Mouse (Mus musculus): ENCODE measurements around the gene Rab5if. TPM values are rescaled to one million over a fixed set of nuclear protein-coding genes. Genes with fewer than 3 reads are reported as not detected.
"Not testable (repeated sequence)": the region's sequence is repeated elsewhere in the genome, so short reads cannot be mapped to it uniquely, and the experiment has no call there.

Rab5if gene
- 208 and 214 TPM in 2 replicates for polyA plus RNA-seq (2014; fragmentation: Nextera tagmentation; extraction: Ambion mirVana)

GRCm38 (mm10) chr2:156862772-156863486 is at the start of gene Rab5if:
Rab5if (plus strand) TSS chr2:156863128.
- ATAC-seq (ENCODE audit: low FRiP score) (peak; percentile 96), DNase-seq (ENCODE audit: low spot score) (peak; percentile 99)
- peak within 1 kb of the TSS; percentile 93 for H3K27ac ChIP-seq (ENCODE audit: low read depth, low read length)
- H3K4me2 ChIP-seq (replicated peaks; ENCODE audit: low read depth, low read length) = peak within 1 kb of the TSS; percentile 85
- H3K27me3 ChIP-seq (ENCODE audit: control insufficient read depth, insufficient read depth, low read length) = no peaks in the 10 kb centered on the region
- H3K36me3 ChIP-seq (ENCODE audit: control insufficient read depth, insufficient read depth, low read length) = no peaks in the 10 kb centered on the region
- no peaks in the 10 kb centered on the region for H3K9me3 ChIP-seq (ENCODE audit: control insufficient read depth, low read length)
- H3K4me3 ChIP-seq (ENCODE audit: low read depth, low read length) = peak within 1 kb of the TSS; percentile 97
- H3K4me1 ChIP-seq (replicated peaks; ENCODE audit: control insufficient read depth, insufficient read depth, low read length) = peaks cover 4% of the 10 kb centered on the region; the same call in 1 of the 2 replicates
- WGBS = under 1% methylated on average over 71 of the region's 98 CpGs
- peak within 1 kb of the TSS; percentile 96 for H3K9ac ChIP-seq (ENCODE audit: low read depth, low read length)

GRCm38 (mm10) chr2:156814344-156814801 is 48.6 kb upstream of the Rab5if start:
- Histone ChIP-seq H3K9ac (ENCODE audit: low read depth, low read length) (no peak overlapping the region), H3K4me2 (replicated peaks; ENCODE audit: low read depth, low read length) (no peak overlapping the region), H3K27ac (ENCODE audit: low read depth, low read length) (0 out of 2 replicates have a peak overlapping the region, but pooled peaks have one; percentile 33), H3K9me3 (ENCODE audit: control insufficient read depth, low read length) (no peaks in the 10 kb centered on the region), H3K4me1 (replicated peaks; ENCODE audit: control insufficient read depth, insufficient read depth, low read length) (peaks cover 3% of the 10 kb centered on the region), H3K36me3 (ENCODE audit: control insufficient read depth, insufficient read depth, low read length) (no peaks in the 10 kb centered on the region), H3K4me3 (ENCODE audit: low read depth, low read length) (no peak overlapping the region), H3K27me3 (ENCODE audit: control insufficient read depth, insufficient read depth, low read length) (no peaks in the 10 kb centered on the region)
- peak; percentile 29 for DNase-seq (ENCODE audit: low spot score)
- ATAC-seq (ENCODE audit: low FRiP score) = no peak
- WGBS = 6% methylated on average over 8 of the region's 8 CpGs

GRCm38 (mm10) chr2:156814893-156815292 is 48.0 kb upstream of the Rab5if start:
- H3K27ac ChIP-seq (ENCODE audit: low read depth, low read length) = 0 out of 2 replicates have a peak overlapping the region, but pooled peaks have one; percentile 33
- no peak for ATAC-seq (ENCODE audit: low FRiP score)
- no peak overlapping the region for H3K4me3 ChIP-seq (ENCODE audit: low read depth, low read length)
- H3K9ac ChIP-seq (ENCODE audit: low read depth, low read length) = no peak overlapping the region
- H3K4me2 ChIP-seq (replicated peaks; ENCODE audit: low read depth, low read length) = no peak overlapping the region
- no peak for DNase-seq (ENCODE audit: low spot score)
- H3K9me3 ChIP-seq (ENCODE audit: control insufficient read depth, low read length) = no peaks in the 10 kb centered on the region
- no peaks in the 10 kb centered on the region for H3K36me3 ChIP-seq (ENCODE audit: control insufficient read depth, insufficient read depth, low read length)
- no peaks in the 10 kb centered on the region for H3K27me3 ChIP-seq (ENCODE audit: control insufficient read depth, insufficient read depth, low read length)
- peaks cover 3% of the 10 kb centered on the region for H3K4me1 ChIP-seq (replicated peaks; ENCODE audit: control insufficient read depth, insufficient read depth, low read length)
- WGBS = 48% methylated on average over 5 of the region's 5 CpGs

- H3K9me3 ChIP-seq (ENCODE audit: control insufficient read depth, low read length) = no peaks in the 10 kb centered on the region
- H3K9ac ChIP-seq (ENCODE audit: low read depth, low read length) = no peak overlapping the region
- no peak overlapping the region for H3K4me2 ChIP-seq (replicated peaks; ENCODE audit: low read depth, low read length)
- no peak for ATAC-seq (ENCODE audit: low FRiP score)
- no peak overlapping the region for H3K4me3 ChIP-seq (ENCODE audit: low read depth, low read length)
- 61% methylated on average over 3 of the region's 3 CpGs for WGBS
- DNase-seq (ENCODE audit: low spot score) = no peak
- peaks cover 3% of the 10 kb centered on the region for H3K4me1 ChIP-seq (replicated peaks; ENCODE audit: control insufficient read depth, insufficient read depth, low read length)
- no peaks in the 10 kb centered on the region for H3K36me3 ChIP-seq (ENCODE audit: control insufficient read depth, insufficient read depth, low read length)
- H3K27ac ChIP-seq (ENCODE audit: low read depth, low read length) = no peak overlapping the region
- H3K27me3 ChIP-seq (ENCODE audit: control insufficient read depth, insufficient read depth, low read length) = no peaks in the 10 kb centered on the region
These were observed 47.5 kb upstream of the Rab5if start for GRCm38 (mm10) chr2:156815412-156815811.

- Histone ChIP-seq H3K4me3 (ENCODE audit: low read depth, low read length) (no peak overlapping the region), H3K27ac (ENCODE audit: low read depth, low read length) (no peak overlapping the region), H3K4me1 (replicated peaks; ENCODE audit: control insufficient read depth, insufficient read depth, low read length) (peaks cover 3% of the 10 kb centered on the region), H3K9me3 (ENCODE audit: control insufficient read depth, low read length) (no peaks in the 10 kb centered on the region), H3K9ac (ENCODE audit: low read depth, low read length) (no peak overlapping the region), H3K36me3 (ENCODE audit: control insufficient read depth, insufficient read depth, low read length) (no peaks in the 10 kb centered on the region), H3K27me3 (ENCODE audit: control insufficient read depth, insufficient read depth, low read length) (no peaks in the 10 kb centered on the region), H3K4me2 (replicated peaks; ENCODE audit: low read depth, low read length) (no peak overlapping the region)
- DNase-seq (ENCODE audit: low spot score) (no peak), ATAC-seq (ENCODE audit: low FRiP score) (no peak)
- 77% methylated on average over 1 of the region's 1 CpGs for WGBS
These were observed 46.8 kb upstream of the Rab5if start for GRCm38 (mm10) chr2:156816116-156816515.

GRCm38 (mm10) chr2:156825128-156825527 is 37.8 kb upstream of the Rab5if start:
- H3K27me3 ChIP-seq (ENCODE audit: control insufficient read depth, insufficient read depth, low read length); H3K27ac ChIP-seq (ENCODE audit: low read depth, low read length); H3K9me3 ChIP-seq (ENCODE audit: control insufficient read depth, low read length); H3K4me2 ChIP-seq (replicated peaks; ENCODE audit: low read depth, low read length); H3K9ac ChIP-seq (ENCODE audit: low read depth, low read length); ATAC-seq (ENCODE audit: low FRiP score); H3K4me1 ChIP-seq (replicated peaks; ENCODE audit: control insufficient read depth, insufficient read depth, low read length); H3K4me3 ChIP-seq (ENCODE audit: low read depth, low read length); H3K36me3 ChIP-seq (ENCODE audit: control insufficient read depth, insufficient read depth, low read length); DNase-seq (ENCODE audit: low spot score): not testable (repeated sequence)
- 84% methylated on average over 6 of the region's 6 CpGs for WGBS

- Histone ChIP-seq H3K4me1 (replicated peaks; ENCODE audit: control insufficient read depth, insufficient read depth, low read length) (no peaks in the 10 kb centered on the region), H3K9ac (ENCODE audit: low read depth, low read length) (no peak overlapping the region), H3K36me3 (ENCODE audit: control insufficient read depth, insufficient read depth, low read length) (peaks cover 7% of the 10 kb centered on the region; the same call in 1 of the 2 replicates), H3K4me2 (replicated peaks; ENCODE audit: low read depth, low read length) (no peak overlapping the region), H3K27me3 (ENCODE audit: control insufficient read depth, insufficient read depth, low read length) (no peaks in the 10 kb centered on the region), H3K9me3 (ENCODE audit: control insufficient read depth, low read length) (peaks cover 2% of the 10 kb centered on the region), H3K27ac (ENCODE audit: low read depth, low read length) (no peak overlapping the region), H3K4me3 (ENCODE audit: low read depth, low read length) (no peak overlapping the region)
- WGBS = 98% methylated on average over 11 of the region's 11 CpGs
- ATAC-seq (ENCODE audit: low FRiP score) = no peak
- DNase-seq (ENCODE audit: low spot score) = no peak
These were observed 28.6 kb upstream of the Rab5if start for GRCm38 (mm10) chr2:156834336-156834735.

- no peaks in the 10 kb centered on the region for H3K27me3 ChIP-seq (ENCODE audit: control insufficient read depth, insufficient read depth, low read length)
- H3K9ac ChIP-seq (ENCODE audit: low read depth, low read length) = peak overlapping the region; percentile 88; the same call in 1 of the 2 replicates
- ATAC-seq (ENCODE audit: low FRiP score) (no peak), DNase-seq (ENCODE audit: low spot score) (no peak)
- H3K4me3 ChIP-seq (ENCODE audit: low read depth, low read length) = peak overlapping the region; percentile 87; the same call in 1 of the 2 replicates
- peak overlapping the region; percentile 84; the same call in 1 of the 2 replicates for H3K4me2 ChIP-seq (replicated peaks; ENCODE audit: low read depth, low read length)
- no peaks in the 10 kb centered on the region for H3K9me3 ChIP-seq (ENCODE audit: control insufficient read depth, low read length)
- H3K4me1 ChIP-seq (replicated peaks; ENCODE audit: control insufficient read depth, insufficient read depth, low read length) = peaks cover 8% of the 10 kb centered on the region; the same call in 1 of the 2 replicates
- no peak overlapping the region for H3K27ac ChIP-seq (ENCODE audit: low read depth, low read length)
- H3K36me3 ChIP-seq (ENCODE audit: control insufficient read depth, insufficient read depth, low read length) = no peaks in the 10 kb centered on the region
- 67% methylated on average over 6 of the region's 6 CpGs for WGBS
These were observed 24.1 kb upstream of the Rab5if start for GRCm38 (mm10) chr2:156838839-156839238.
